Mouse (Mus musculus) thymus, adult 2 months (tissue): ENCODE data around the gene Slc36a3.

Source experiments
- CTCF ChIP-seq: fragments of 200-500 bp; IDR thresholded peaks from 2 replicates; pipeline ENCODE4 v1.5.1; 2012; ENCODE audit warnings: mild to moderate bottlenecking, control low read depth, low read length, moderate library complexity, borderline replicate concordance; ENCODE audit not compliant: control insufficient read depth, poor library complexity, insufficient read depth; ENCODE audit errors: extremely low read depth
- POLR2A ChIP-seq: fragments of 200-500 bp; IDR thresholded peaks from 2 replicates; pipeline ENCODE4 v1.6.1; 2012; ENCODE audit warnings: mild to moderate bottlenecking, low read length, control low read depth, moderate library complexity; ENCODE audit not compliant: control insufficient read depth, poor library complexity, insufficient read depth; ENCODE audit errors: extremely low read depth

GRCm38 (mm10) chr11:55131077-55131742 is 20.3 kb downstream of the Slc36a3 start:
- no peak for TF ChIP-seq POLR2A
- TF ChIP-seq CTCF = no peak
